Mouse (Mus musculus): ENCODE data around the gene Vwa3b.

The Vwa3b gene

GRCm38 (mm10) chr1:37130012-37130570 lies 103.7 kb downstream of the Vwa3b start:
- no peak for DNase-seq

GRCm38 (mm10) chr1:37131146-37131545 lies 104.8 kb downstream of the Vwa3b start:
- no peak for DNase-seq

- no peak for DNase-seq
Measured at GRCm38 (mm10) chr1:37132433-37132832, 106.0 kb downstream of the Vwa3b start.

- peak; percentile 66 for DNase-seq
Measured at GRCm38 (mm10) chr1:37145966-37146365, 119.6 kb downstream of the Vwa3b start.

GRCm38 (mm10) chr1:37149866-37150265 lies 123.5 kb downstream of the Vwa3b start:
- DNase-seq: no peak

GRCm38 (mm10) chr1:37151896-37152295 lies 125.5 kb downstream of the Vwa3b start:
- DNase-seq: no peak

GRCm38 (mm10) chr1:37166066-37166465 lies 139.7 kb downstream of the Vwa3b start:
- DNase-seq: no peak

- DNase-seq: no peak
Measured at GRCm38 (mm10) chr1:37167918-37168317, 141.5 kb downstream of the Vwa3b start.

- no peak for DNase-seq
Measured at GRCm38 (mm10) chr1:37177874-37178273, 151.5 kb downstream of the Vwa3b start.

- DNase-seq: no peak
Measured at GRCm38 (mm10) chr1:37179852-37180251, 153.5 kb downstream of the Vwa3b start.

GRCm38 (mm10) chr1:37187050-37187449 lies 160.7 kb downstream of the Vwa3b start:
- DNase-seq: no peak

- peak; percentile 11 for DNase-seq
Measured at GRCm38 (mm10) chr1:37194607-37195006, 168.2 kb downstream of the Vwa3b start.

- no peak for DNase-seq
Measured at GRCm38 (mm10) chr1:37201406-37201805, 175.0 kb downstream of the Vwa3b start.

- DNase-seq: peak; percentile 18
Measured at GRCm38 (mm10) chr1:37207743-37208142, 181.3 kb downstream of the Vwa3b start.

GRCm38 (mm10) chr1:37212375-37212774 lies 186.0 kb downstream of the Vwa3b start:
- no peak for DNase-seq

- DNase-seq: no peak
Measured at GRCm38 (mm10) chr1:37214144-37214543, 187.7 kb downstream of the Vwa3b start, which contains the start of gene Cnga3. Cnga3 (plus strand) TSS chr1:37214434.

- peak; percentile 77 for DNase-seq
Measured at GRCm38 (mm10) chr1:37218386-37218785, 192.0 kb downstream of the Vwa3b start.

- no peak for DNase-seq
Measured at GRCm38 (mm10) chr1:37219593-37219992, 193.2 kb downstream of the Vwa3b start.

- DNase-seq: no peak
Measured at GRCm38 (mm10) chr1:37220134-37220907, 193.9 kb downstream of the Vwa3b start.

- DNase-seq: no peak
Measured at GRCm38 (mm10) chr1:37222002-37222401, 195.6 kb downstream of the Vwa3b start.

GRCm38 (mm10) chr1:37230404-37230803 lies 204.0 kb downstream of the Vwa3b start:
- DNase-seq: no peak

GRCm38 (mm10) chr1:37231295-37231701 lies 204.9 kb downstream of the Vwa3b start:
- peak; percentile 62 for DNase-seq
